Mouse (Mus musculus): ENCODE measurements at regions not wholly inside any gene's neighbourhood (a gene's known extent, or its start where the extent isn't known, plus 50 kb on each side); places are given as distances from the start of the nearest gene placed in this dataset.

DNA sequence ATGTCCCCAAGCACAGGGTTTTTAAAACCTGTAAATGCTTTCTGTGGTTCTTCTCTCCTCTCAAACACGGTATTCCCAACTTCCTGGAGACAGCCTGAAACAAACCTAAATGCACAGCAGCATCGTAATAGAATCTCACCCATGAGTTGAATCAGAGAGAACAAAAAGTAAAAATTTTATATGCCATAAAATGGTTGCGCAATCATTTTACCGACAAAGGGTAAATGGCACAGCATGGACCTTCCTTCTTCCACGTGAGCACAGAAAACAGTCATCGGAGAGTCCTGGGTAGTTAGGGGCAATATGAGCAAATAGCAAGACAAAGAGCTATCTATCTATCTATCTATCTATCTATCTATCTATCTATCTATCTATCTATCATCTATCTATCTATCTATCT is 79.3 kb upstream of the Plcb4 start:
- no peak for TF ChIP-seq POLR2A (IDR thresholded peaks at IDR 0.05; ENCODE audit: borderline replicate concordance, extremely low read depth, insufficient read depth, insufficient read length, poor library complexity, severe bottlenecking)
- TF ChIP-seq CTCF (IDR thresholded peaks at IDR 0.05; ENCODE audit: borderline replicate concordance, extremely low read depth, insufficient read depth, insufficient read length), result no peak
